Mouse (Mus musculus) liver, embryonic 12.5 days (tissue): ENCODE measurements around the gene Mdc1. TPM values are rescaled to one million over a fixed set of nuclear protein-coding genes. Genes with fewer than 3 reads are reported as not detected.
A peak's percentile ranks its signal among the peaks of the same experiment; 100 is the strongest.
"Not testable (repeated sequence)": the region's sequence is repeated elsewhere in the genome, so short reads cannot be mapped to it uniquely, and the experiment has no call there.

ENCODE experiments used
- ATAC-seq: fragments of 200-750 bp; cut with Nextera tagmentation; 2 replicates; pipeline ENCODE4 v1.8.0; 2017; ENCODE audit warnings: moderate number of reproducible peaks, mild to moderate bottlenecking, moderate library complexity
- H3K27ac ChIP-seq: fragments of 300-500 bp; sonication (generic); 2 replicates; pipeline ENCODE4 v1.5.1; 2016; ENCODE audit warnings: mild to moderate bottlenecking
- H3K27me3 ChIP-seq: fragments of 300-500 bp; sonication (generic); replicated peaks from 2 replicates; pipeline ENCODE4 v1.6.1; 2016; ENCODE audit warnings: mild to moderate bottlenecking, moderate library complexity
- H3K36me3 ChIP-seq: fragments of 300-500 bp; sonication (generic); 2 replicates; pipeline ENCODE4 v1.6.1; 2016; ENCODE audit warnings: mild to moderate bottlenecking, moderate library complexity
- H3K4me1 ChIP-seq: fragments of 300-500 bp; sonication (generic); 2 replicates; pipeline ENCODE4 v1.6.1; 2016
- H3K4me2 ChIP-seq: fragments of 300-500 bp; sonication (generic); 2 replicates; pipeline ENCODE4 v1.6.1; 2016; ENCODE audit warnings: mild to moderate bottlenecking, moderate library complexity
- H3K4me3 ChIP-seq: fragments of 300-500 bp; sonication (generic); 2 replicates; pipeline ENCODE4 v1.5.1; 2016; ENCODE audit warnings: mild to moderate bottlenecking, moderate library complexity
- H3K9ac ChIP-seq: fragments of 300-500 bp; sonication (generic); 2 replicates; pipeline ENCODE4 v1.6.1; 2016; ENCODE audit warnings: mild to moderate bottlenecking, moderate library complexity
- H3K9me3 ChIP-seq: fragments of 300-500 bp; sonication (generic); replicated peaks from 2 replicates; pipeline ENCODE4 v1.6.1; 2016; ENCODE audit warnings: mild to moderate bottlenecking, moderate library complexity
- WGBS: fragments of 180-500 bp; shearing (Covaris S2); methylation state at CpG from one replicate; pipeline ENCODE4 v1.1.7; 2016; ENCODE audit not compliant: insufficient replicate concordance; 5-methylcytosine and 5-hydroxymethylcytosine counted together
- polyA plus RNA-seq: library from polyadenylated mRNA; unstranded; fragments of >200 nt; fragmentation: Nextera tagmentation; extraction: Ambion mirVana; gene quantifications from 2 replicates; pipeline ENCODE4 v1.2.1, GENCODE M21; 2016

Gene Mdc1
- polyA plus RNA-seq, 1 experiment from 2014 or later: 15.0 TPM

GRCm38 (mm10) chr17:35837487-35837886 is 3.8 kb upstream of the Mdc1 start:
- under 1% methylated on average over 18 of the region's 18 CpGs for WGBS
- ATAC-seq: no peak
- peaks cover 74% of the 10 kb centered on the region for H3K4me1 ChIP-seq

GRCm38 (mm10) chr17:35838122-35838544 is 3.2 kb upstream of the Mdc1 start, which contains the start of gene Tubb5:
TSS of gene Tubb5 (minus strand) at chr17:35838306.
- peak within 1 kb of the TSS; percentile 96 for H3K27ac ChIP-seq
- WGBS: under 1% methylated on average over 29 of the region's 29 CpGs
- H3K4me3 ChIP-seq: peak within 1 kb of the TSS; percentile 74
- H3K9ac ChIP-seq: peak within 1 kb of the TSS; percentile 94
- peaks cover 38% of the 10 kb centered on the region for H3K36me3 ChIP-seq
- H3K9me3 ChIP-seq: no peaks in the 10 kb centered on the region
- H3K4me1 ChIP-seq: peaks cover 74% of the 10 kb centered on the region
- H3K4me2 ChIP-seq: peak within 1 kb of the TSS; percentile 83
- ATAC-seq: peak; percentile 73
- H3K27me3 ChIP-seq: no peaks in the 10 kb centered on the region

More at GRCm38 (mm10) chr17:35837487-35837886, 3.8 kb upstream of the Mdc1 start:
- Histone ChIP-seq H3K4me2 (peak overlapping the region; percentile 83), H3K27ac (peak overlapping the region; percentile 96), H3K9me3 (no peaks in the 10 kb centered on the region), H3K36me3 (peaks cover 44% of the 10 kb centered on the region), H3K9ac (peak overlapping the region; percentile 94), H3K4me3 (peak overlapping the region; percentile 74), H3K27me3 (no peaks in the 10 kb centered on the region)

GRCm38 (mm10) chr17:35838570-35838969 is 2.7 kb upstream of the Mdc1 start:
- peak overlapping the region; percentile 74 for H3K4me3 ChIP-seq
- peaks cover 72% of the 10 kb centered on the region for H3K4me1 ChIP-seq
- peak overlapping the region; percentile 83 for H3K4me2 ChIP-seq
- H3K9me3 ChIP-seq: no peaks in the 10 kb centered on the region
- no peaks in the 10 kb centered on the region for H3K27me3 ChIP-seq
- no peak for ATAC-seq
- H3K9ac ChIP-seq: peak overlapping the region; percentile 76
- H3K36me3 ChIP-seq: peaks cover 34% of the 10 kb centered on the region
- peak overlapping the region; percentile 96 for H3K27ac ChIP-seq
- 1% methylated on average over 5 of the region's 5 CpGs for WGBS

- H3K9ac ChIP-seq: peak overlapping the region; percentile 76
- H3K4me1 ChIP-seq: peaks cover 68% of the 10 kb centered on the region
Observed at GRCm38 (mm10) chr17:35839002-35839401, 2.3 kb upstream of the Mdc1 start.

DNA sequence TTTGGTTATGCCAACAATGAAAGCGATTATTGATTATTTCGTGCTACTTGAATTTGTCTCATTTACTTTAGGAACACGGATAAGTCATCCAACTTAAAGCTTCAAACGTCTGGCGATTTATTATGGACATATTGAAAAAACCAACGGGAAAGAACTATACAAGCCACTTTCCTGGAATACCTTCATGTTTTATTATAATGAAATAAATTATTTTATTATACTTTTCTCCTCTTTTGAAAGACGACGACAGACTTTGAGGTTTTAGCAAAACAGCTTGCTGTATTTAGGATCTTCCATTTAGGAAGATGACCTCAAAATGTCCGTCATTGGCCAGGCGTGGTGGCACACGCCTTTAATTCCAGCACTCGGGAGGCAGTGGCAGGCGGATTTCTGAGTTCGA is 754 bp upstream of the Mdc1 start:
- Histone ChIP-seq H3K4me1 (peaks cover 52% of the 10 kb centered on the region), H3K27ac (peak overlapping the region; percentile 96), H3K4me2 (peak overlapping the region; percentile 80), H3K36me3 (peaks cover 32% of the 10 kb centered on the region), H3K27me3 (no peaks in the 10 kb centered on the region), H3K9ac (peak overlapping the region; percentile 58), H3K4me3 (peak overlapping the region; percentile 73), H3K9me3 (no peaks in the 10 kb centered on the region)
- ATAC-seq: no peak
- WGBS: 38% methylated on average over 14 of the region's 14 CpGs

More at GRCm38 (mm10) chr17:35839002-35839401, 2.3 kb upstream of the Mdc1 start:
- Histone ChIP-seq H3K4me3 (peak overlapping the region; percentile 74), H3K27ac (peak overlapping the region; percentile 96), H3K4me2 (peak overlapping the region; percentile 83), H3K36me3 (peaks cover 33% of the 10 kb centered on the region)
- 67% methylated on average over 3 of the region's 3 CpGs for WGBS
- not testable (repeated sequence) for H3K27me3 ChIP-seq, H3K9me3 ChIP-seq, ATAC-seq

GRCm38 (mm10) chr17:35842006-35842405 is 691 bp downstream of the Mdc1 start:
- Histone ChIP-seq H3K27ac (peak overlapping the region; percentile 94), H3K9ac (peak overlapping the region; percentile 80), H3K36me3 (peaks cover 33% of the 10 kb centered on the region), H3K4me2 (peak overlapping the region; percentile 80), H3K27me3 (no peaks in the 10 kb centered on the region), H3K9me3 (no peaks in the 10 kb centered on the region), H3K4me1 (peaks cover 40% of the 10 kb centered on the region), H3K4me3 (peak overlapping the region; percentile 73)
- WGBS: 8% methylated on average over 11 of the region's 11 CpGs
- no peak for ATAC-seq

GRCm38 (mm10) chr17:35843514-35843913 is 2.2 kb downstream of the Mdc1 start:
- no peak overlapping the region for H3K27ac ChIP-seq
- H3K9me3 ChIP-seq: no peaks in the 10 kb centered on the region
- no peak overlapping the region for H3K4me3 ChIP-seq
- WGBS: 82% methylated on average over 3 of the region's 3 CpGs
- H3K4me2 ChIP-seq: no peak overlapping the region
- H3K27me3 ChIP-seq: no peaks in the 10 kb centered on the region
- peaks cover 43% of the 10 kb centered on the region for H3K4me1 ChIP-seq
- H3K36me3 ChIP-seq: peaks cover 48% of the 10 kb centered on the region
- no peak overlapping the region for H3K9ac ChIP-seq
- ATAC-seq: no peak

DNA sequence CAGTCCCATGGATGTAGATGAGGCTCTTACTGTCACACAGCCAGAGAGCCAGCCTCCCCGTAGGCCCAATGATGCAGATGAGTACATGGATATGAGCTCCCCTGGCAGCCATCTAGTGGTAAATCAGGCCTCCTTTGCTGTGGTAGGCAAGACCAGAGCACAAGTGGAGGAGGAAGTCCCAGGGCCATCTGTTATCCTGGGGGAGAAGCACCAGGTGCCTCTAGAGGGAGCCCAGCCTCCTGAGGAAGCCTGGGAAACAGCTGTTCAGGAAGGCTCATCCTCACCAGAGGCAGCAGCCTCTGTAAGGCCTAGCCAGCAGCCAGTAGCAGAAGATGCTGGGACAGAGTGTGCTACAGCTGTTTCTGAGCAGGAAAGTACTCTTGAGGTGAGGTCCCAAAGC is 6.8 kb downstream of the Mdc1 start:
- 74% methylated on average over 1 of the region's 1 CpGs for WGBS
- Histone ChIP-seq H3K9ac (no peak overlapping the region), H3K27me3 (no peaks in the 10 kb centered on the region), H3K9me3 (no peaks in the 10 kb centered on the region), H3K4me3 (no peak overlapping the region), H3K4me2 (no peak overlapping the region), H3K36me3 (peaks cover 94% of the 10 kb centered on the region), H3K4me1 (peaks cover 35% of the 10 kb centered on the region), H3K27ac (no peak overlapping the region)
- no peak for ATAC-seq

DNA sequence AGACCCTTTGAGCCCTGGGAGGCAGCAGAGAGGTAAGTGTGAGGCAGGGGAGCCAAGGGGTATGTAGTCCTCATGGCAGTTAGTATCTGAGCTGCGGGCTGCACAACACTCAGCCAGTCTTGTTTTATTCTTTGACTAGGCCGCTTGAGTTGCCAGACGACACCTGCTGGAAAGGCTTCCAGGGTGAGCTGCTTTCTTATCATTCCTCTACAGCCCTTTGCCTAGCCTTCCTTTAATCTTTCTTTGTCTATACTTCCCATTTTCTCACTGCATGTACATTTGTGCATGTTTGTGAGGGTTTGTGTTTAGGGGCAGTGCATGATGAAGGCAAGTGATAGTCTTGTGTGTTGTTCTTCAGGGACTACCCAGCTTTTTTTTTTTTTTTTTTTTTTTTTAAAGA is 9.7 kb downstream of the Mdc1 start:
- Histone ChIP-seq H3K9me3 (no peaks in the 10 kb centered on the region), H3K9ac (peak overlapping the region; percentile 56), H3K4me3 (no peak overlapping the region), H3K36me3 (peaks cover 98% of the 10 kb centered on the region), H3K27ac (peak overlapping the region; percentile 88), H3K27me3 (no peaks in the 10 kb centered on the region), H3K4me2 (peak overlapping the region; percentile 20; the same call in 1 of the 2 replicates), H3K4me1 (peaks cover 33% of the 10 kb centered on the region)
- peak; percentile 78 for ATAC-seq
- WGBS: 17% methylated on average over 3 of the region's 3 CpGs

GRCm38 (mm10) chr17:35859371-35859770 is 18.1 kb downstream of the Mdc1 start:
- no peak overlapping the region for H3K4me2 ChIP-seq
- H3K4me1 ChIP-seq: peaks cover 24% of the 10 kb centered on the region
- H3K4me3 ChIP-seq: no peak overlapping the region
- peaks cover 42% of the 10 kb centered on the region for H3K36me3 ChIP-seq
- WGBS: 85% methylated on average over 1 of the region's 1 CpGs
- H3K27me3 ChIP-seq: peaks cover 17% of the 10 kb centered on the region
- no peak overlapping the region for H3K27ac ChIP-seq
- no peaks in the 10 kb centered on the region for H3K9me3 ChIP-seq
- no peak overlapping the region for H3K9ac ChIP-seq
- no peak for ATAC-seq

DNA sequence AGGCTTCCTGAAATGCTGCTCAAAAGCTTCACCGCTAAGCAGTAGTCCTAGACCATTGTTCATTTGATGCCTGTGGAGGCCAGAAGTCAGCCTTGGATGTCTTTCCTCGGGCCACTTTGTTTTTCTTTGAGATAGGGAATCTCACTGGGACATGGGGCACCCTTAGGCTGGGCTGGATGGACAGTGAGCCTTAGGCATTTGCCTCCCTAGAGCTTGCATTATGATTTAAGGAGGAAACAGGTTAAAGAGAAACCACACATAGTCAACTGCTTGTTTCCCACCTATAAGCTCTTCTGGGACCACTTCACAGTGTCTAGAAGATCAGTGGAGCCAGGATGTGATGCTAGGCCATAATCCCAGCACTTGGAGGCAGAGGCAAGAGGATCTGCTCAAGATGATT is 18.5 kb downstream of the Mdc1 start:
- no peak overlapping the region for H3K27ac ChIP-seq
- 63% methylated on average over 2 of the region's 2 CpGs for WGBS
- H3K4me2 ChIP-seq: no peak overlapping the region
- no peak for ATAC-seq
- no peak overlapping the region for H3K4me3 ChIP-seq
- peaks cover 21% of the 10 kb centered on the region for H3K27me3 ChIP-seq
- H3K36me3 ChIP-seq: peaks cover 38% of the 10 kb centered on the region
- no peaks in the 10 kb centered on the region for H3K9me3 ChIP-seq
- no peak overlapping the region for H3K9ac ChIP-seq
- H3K4me1 ChIP-seq: peaks cover 29% of the 10 kb centered on the region

DNA sequence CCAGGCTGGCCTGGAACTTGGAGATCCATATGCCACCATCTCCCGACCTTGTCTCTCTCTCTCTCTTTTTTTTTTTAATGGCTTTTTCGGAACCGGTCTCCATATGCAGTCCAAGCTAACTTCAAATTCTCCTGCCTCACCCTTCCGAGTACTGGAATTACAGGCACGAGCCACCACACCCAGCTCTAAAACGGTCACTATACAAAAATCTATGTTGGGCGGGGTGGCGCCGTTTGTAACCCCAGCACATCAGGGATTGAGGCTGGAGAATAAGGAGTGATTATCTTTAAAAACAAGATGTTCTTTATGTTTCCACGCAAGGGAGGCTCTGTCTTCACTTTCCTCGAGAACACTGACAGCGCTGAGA is 19.5 kb downstream of the Mdc1 start:
- ATAC-seq: peak; percentile 50
- H3K27ac ChIP-seq: peak overlapping the region; percentile 80
- H3K36me3 ChIP-seq: peaks cover 29% of the 10 kb centered on the region
- peaks cover 39% of the 10 kb centered on the region for H3K4me1 ChIP-seq
- peak overlapping the region; percentile 76 for H3K9ac ChIP-seq
- peaks cover 31% of the 10 kb centered on the region for H3K27me3 ChIP-seq
- H3K4me3 ChIP-seq: peak overlapping the region; percentile 73
- no peaks in the 10 kb centered on the region for H3K9me3 ChIP-seq
- H3K4me2 ChIP-seq: peak overlapping the region; percentile 85
- 5% methylated on average over 12 of the region's 12 CpGs for WGBS
